Mouse (Mus musculus) gastrocnemius, adult 18-20 months (tissue): ENCODE results near the gene Gas8. TPM values are rescaled to one million over a fixed set of nuclear protein-coding genes. Genes with fewer than 3 reads are reported as not detected.
A peak's percentile ranks its signal among the peaks of the same experiment; 100 is the strongest.
"Not testable (repeated sequence)": the region's sequence is repeated elsewhere in the genome, so short reads cannot be mapped to it uniquely, and the experiment has no call there.

Source experiments
- DNase-seq: peaks from one replicate; pipeline ENCODE4 v3.0.0; 2021; ENCODE audit warnings: low spot score
- total RNA-seq, 2 experiments: library from RNA; stranded (reverse); gene quantifications; 2 replicates each; pipeline ENCODE4 v1.2.3; 2021

The Gas8 gene
- total RNA-seq, 2 experiments from 2014 or later: 3.6 to 4.9 TPM

- no peak for DNase-seq
Observed at GRCm38 (mm10) chr8:123514781-123515539, 3.7 kb upstream of the Gas8 start, which contains the start of gene Dbndd1. TSS of gene Dbndd1 (minus strand) at chr8:123515463.

GRCm38 (mm10) chr8:123515540-123515897, 3.1 kb upstream of the Gas8 start:
- DNase-seq: no peak

GRCm38 (mm10) chr8:123516596-123516995, 2.0 kb upstream of the Gas8 start:
- no peak for DNase-seq

- DNase-seq: no peak
Observed at GRCm38 (mm10) chr8:123518172-123518571, 462 bp upstream of the Gas8 start.

- not testable (repeated sequence) for DNase-seq
Observed at GRCm38 (mm10) chr8:123520048-123520447, 1.4 kb downstream of the Gas8 start.

GRCm38 (mm10) chr8:123527720-123528489, 9.3 kb downstream of the Gas8 start:
- DNase-seq: no peak

GRCm38 (mm10) chr8:123536242-123536989, 17.8 kb downstream of the Gas8 start:
- DNase-seq: no peak

GRCm38 (mm10) chr8:123536990-123537380, 18.4 kb downstream of the Gas8 start:
- DNase-seq: no peak

GRCm38 (mm10) chr8:123537641-123538040, 19.0 kb downstream of the Gas8 start:
- DNase-seq: peak; percentile 36

- not testable (repeated sequence) for DNase-seq
Observed at GRCm38 (mm10) chr8:123564221-123564620, 45.6 kb downstream of the Gas8 start.

GRCm38 (mm10) chr8:123575386-123575785, 56.8 kb downstream of the Gas8 start:
- DNase-seq: peak; percentile 1

Other genes with a start within 250 kb of the Gas8 start
- not detected for gene Fanca, start 200.3 kb upstream of the Gas8 start, total RNA-seq
- gene Spire2, start 186.1 kb upstream of the Gas8 start, total RNA-seq: under 1 TPM in 1 of 2 experiments, not detected in 1; 0.09 TPM
- gene Tcf25, start 145.1 kb upstream of the Gas8 start, total RNA-seq: 100 to 1,000 TPM; 128 to 130 TPM
- not detected for gene Mc1r, start 111.7 kb upstream of the Gas8 start, total RNA-seq
- not detected for gene Tubb3, start 107.4 kb upstream of the Gas8 start, total RNA-seq
- gene Def8, start 95.3 kb upstream of the Gas8 start, total RNA-seq: 10 to 100 TPM; 34.6 to 43.7 TPM
- 10 to 100 TPM; 37.8 to 41.0 TPM for gene Afg3l1, start 40.9 kb upstream of the Gas8 start, total RNA-seq
- gene Dbndd1, start 3.4 kb upstream of the Gas8 start, total RNA-seq: not detected
- gene Rhou, start 135.1 kb downstream of the Gas8 start, total RNA-seq: 10 to 100 TPM; 30.1 to 41.0 TPM